Mouse (Mus musculus) erythroblast, embryonic 14.5 days (primary cell): ENCODE results near the gene Hydin.

Source experiments
- GATA1 ChIP-seq: IDR thresholded peaks from 2 replicates; pipeline ENCODE4 v1.6.1; 2012; ENCODE audit warnings: low read length, inconsistent platforms, mixed read lengths
- TAL1 ChIP-seq: IDR thresholded peaks from 3 replicates; pipeline ENCODE4 v1.6.1; 2012; ENCODE audit warnings: low read length, inconsistent platforms, mixed read lengths

- TF ChIP-seq GATA1 = no peak
- no peak for TF ChIP-seq TAL1
Measured at GRCm38 (mm10) chr8:110633814-110634213, 367.0 kb downstream of the Hydin start.
